ENCODE assay signal across 23 mouse cellular contexts in the genomic region with DNA sequence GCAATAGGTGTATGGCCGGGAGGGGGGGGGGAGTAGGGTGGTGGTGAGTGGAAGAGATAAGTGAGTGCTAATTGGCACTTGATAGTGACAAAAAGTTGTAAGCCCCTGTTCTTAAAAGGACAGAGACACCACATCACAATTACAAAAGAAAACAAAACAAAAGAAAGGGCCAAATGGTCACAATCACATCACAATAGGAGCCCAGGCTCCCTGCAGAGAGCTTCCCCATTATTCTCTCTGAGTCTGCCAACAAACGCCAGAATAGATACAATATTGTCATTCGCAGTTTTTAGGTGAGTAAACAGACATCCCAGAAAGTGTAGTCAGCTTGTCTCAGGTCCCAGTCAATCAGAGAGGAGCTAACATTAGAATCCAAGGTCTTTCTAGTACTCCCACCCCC.
DNase-seq lines count a peak whose midpoint lies in the region; ATAC-seq lines count a peak whose summit lies in the region.
"Had no signal": no experiment of that assay in that cellular context is flagged by ENCODE, and none has a peak within 500 bp of the region (broad histone marks: within the 10 kb centered on the region; RNA-seq: fewer than 3 reads in every experiment).

No protein-coding gene starts in this region.

- H3K4me1 ChIP-seq in midbrain, embryonic 15.5 days = no peaks in the 10 kb centered on the region
- H3K4me1 ChIP-seq in hindbrain, embryonic 16.5 days (ENCODE audit: control insufficient read depth, insufficient read depth, low read depth, low read length) = no peaks in the 10 kb centered on the region; the same call in 1 of the 2 replicates
- H3K4me1 ChIP-seq: embryonic facial prominence, embryonic 13.5 days; forebrain, embryonic 13.5 days; hindbrain, embryonic 15.5 days; liver, embryonic 13.5 days had no signal

- no peaks in the 10 kb centered on the region for H3K36me3 ChIP-seq in midbrain, embryonic 15.5 days (replicated peaks)
- H3K36me3 ChIP-seq in hindbrain, embryonic 16.5 days (ENCODE audit: control insufficient read depth, insufficient read depth, low read length) = no peaks in the 10 kb centered on the region
- H3K36me3 ChIP-seq: embryonic facial prominence, embryonic 13.5 days; hindbrain, embryonic 15.5 days; liver, embryonic 13.5 days had no signal

- H3K27me3 ChIP-seq in midbrain, embryonic 15.5 days (replicated peaks) = peaks cover 17% of the 10 kb centered on the region
- H3K27me3 ChIP-seq in hindbrain, embryonic 16.5 days (replicated peaks; ENCODE audit: control insufficient read depth, insufficient read depth, low read length) = 0 out of 2 replicates have a peak, but pooled peaks cover 2% of the 10 kb centered on the region
- H3K27me3 ChIP-seq: embryonic facial prominence, embryonic 13.5 days; liver, embryonic 13.5 days; Patski had no signal

- no peak overlapping the region for H3K27ac ChIP-seq in midbrain, embryonic 15.5 days
- no peak overlapping the region for H3K27ac ChIP-seq in hindbrain, embryonic 16.5 days (ENCODE audit: low read depth, low read length)
- H3K27ac ChIP-seq: embryonic facial prominence, embryonic 13.5 days; forebrain, embryonic 13.5 days; hindbrain, embryonic 15.5 days; kidney, postnatal 0 days; left cerebral cortex, adult 2 months; liver, embryonic 13.5 days had no signal

- H3K4me2 ChIP-seq in midbrain, embryonic 15.5 days = no peak overlapping the region
- no peak overlapping the region for H3K4me2 ChIP-seq in hindbrain, embryonic 16.5 days (ENCODE audit: low read length)
- H3K4me2 ChIP-seq: embryonic facial prominence, embryonic 13.5 days; forebrain, embryonic 13.5 days; hindbrain, embryonic 15.5 days; liver, embryonic 13.5 days; midbrain, embryonic 11.5 days had no signal

- 5% methylated on average over 3 of the region's 3 CpGs for WGBS in midbrain, embryonic 15.5 days
- 4% methylated on average over 3 of the region's 3 CpGs for WGBS in hindbrain, embryonic 16.5 days

- DNase-seq in embryo, embryonic 9.5 days (ENCODE audit: extremely low spot score) = peak; percentile 4
- DNase-seq in embryo, embryonic 11 days = no peak
- DNase-seq in cerebellum, adult 11 months = peak; percentile 50
- peak; percentile 68 for DNase-seq in cerebellum, adult 9-11 months
- no peak for DNase-seq in thymus, postnatal 36 days
- DNase-seq: adrenal gland, postnatal 10 days; gastrocnemius, postnatal 36 days; heart, postnatal 4 days; liver, embryonic 13.5 days; lung, adult 2 months; lung, postnatal 14 days; right cerebral cortex, postnatal 25 days; thymus, postnatal 25 days had no signal

- H3K4me3 ChIP-seq in midbrain, embryonic 15.5 days = no peak overlapping the region
- H3K4me3 ChIP-seq in hindbrain, embryonic 16.5 days (ENCODE audit: low read length) = no peak overlapping the region
- H3K4me3 ChIP-seq: embryonic facial prominence, embryonic 13.5 days; forebrain, embryonic 13.5 days; hindbrain, embryonic 15.5 days; left cerebral cortex, adult 2 months; liver, embryonic 13.5 days had no signal

- H3K9ac ChIP-seq in midbrain, embryonic 15.5 days = no peak overlapping the region
- no peak overlapping the region for H3K9ac ChIP-seq in hindbrain, embryonic 16.5 days (ENCODE audit: low read depth, low read length)
- H3K9ac ChIP-seq: embryonic facial prominence, embryonic 13.5 days; forebrain, embryonic 13.5 days; hindbrain, embryonic 15.5 days; liver, embryonic 13.5 days had no signal

- ATAC-seq in midbrain, embryonic 15.5 days (replicated peaks) = no peak
- no peak for ATAC-seq in hindbrain, embryonic 16.5 days
- ATAC-seq: forebrain, embryonic 13.5 days; intestine, embryonic 16.5 days; Patski had no signal

- no peaks in the 10 kb centered on the region for H3K9me3 ChIP-seq in midbrain, embryonic 15.5 days
- no peaks in the 10 kb centered on the region for H3K9me3 ChIP-seq in hindbrain, embryonic 16.5 days (ENCODE audit: control insufficient read depth, low read length)
- H3K9me3 ChIP-seq: embryonic facial prominence, embryonic 13.5 days; forebrain, embryonic 13.5 days; hindbrain, embryonic 15.5 days; liver, embryonic 13.5 days had no signal

Comparison
In these comparisons a context has a peak if more than half of its experiments do, and no peak if none do; other contexts are left out.
1. DNase-seq: peak in embryo, embryonic 9.5 days (single experiment), cerebellum, adult 11 months (single experiment) and cerebellum, adult 9-11 months (single experiment); none in embryo, embryonic 11 days (single experiment) and thymus, postnatal 36 days (0 of 2).